Mouse (Mus musculus) embryonic facial prominence, embryonic 10.5 days (tissue): ENCODE measurements around the gene Hnf4a. TPM values are rescaled to one million over a fixed set of nuclear protein-coding genes. Genes with fewer than 3 reads are reported as not detected.

Experiments used
- DNase-seq: peaks from one replicate; pipeline ENCODE4 v3.0.0-alpha.2; 2017; ENCODE audit warnings: low spot score
- H3K27ac ChIP-seq: fragments of 300-500 bp; sonication (generic); replicated peaks from 2 replicates; pipeline ENCODE4 v1.5.1; 2016; ENCODE audit warnings: mild to moderate bottlenecking
- H3K27me3 ChIP-seq: fragments of 300-500 bp; sonication (generic); replicated peaks from 2 replicates; pipeline ENCODE4 v1.6.1; 2016; ENCODE audit warnings: low read depth, mild to moderate bottlenecking; ENCODE audit not compliant: poor library complexity, severe bottlenecking
- H3K36me3 ChIP-seq: fragments of 300-500 bp; sonication (generic); replicated peaks from 2 replicates; pipeline ENCODE4 v1.6.1; 2016; ENCODE audit warnings: mild to moderate bottlenecking, moderate library complexity
- H3K4me1 ChIP-seq: fragments of 300-500 bp; sonication (generic); 2 replicates; pipeline ENCODE4 v1.6.1; 2016
- H3K4me3 ChIP-seq: fragments of 300-500 bp; sonication (generic); 2 replicates; pipeline ENCODE4 v1.5.1; 2016; ENCODE audit warnings: mild to moderate bottlenecking, moderate library complexity
- H3K9me3 ChIP-seq: fragments of 300-500 bp; sonication (generic); 2 replicates; pipeline ENCODE4 v1.6.1; 2016; ENCODE audit warnings: mild to moderate bottlenecking
- WGBS: fragments of 180-500 bp; shearing (Covaris S2); methylation state at CpG from one replicate; pipeline ENCODE4 v1.1.7; 2016; 5-methylcytosine and 5-hydroxymethylcytosine counted together
- polyA plus RNA-seq: library from polyadenylated mRNA; unstranded; fragments of >200 nt; fragmentation: Nextera tagmentation; extraction: Ambion mirVana; gene quantifications from 2 replicates; pipeline ENCODE4 v1.2.1, GENCODE M21; 2016

The Hnf4a gene
- polyA plus RNA-seq, 1 experiment from 2014 or later = not detected

- no peak overlapping the region for H3K4me3 ChIP-seq
- no peaks in the 10 kb centered on the region for H3K9me3 ChIP-seq
- H3K27ac ChIP-seq = no peak overlapping the region
- DNase-seq = no peak
- no peaks in the 10 kb centered on the region for H3K27me3 ChIP-seq
- 94% methylated on average over 6 of the region's 6 CpGs for WGBS
- peaks cover 16% of the 10 kb centered on the region for H3K4me1 ChIP-seq
- H3K36me3 ChIP-seq = peaks cover 31% of the 10 kb centered on the region
Observed at GRCm38 (mm10) chr2:163468866-163469265, 37.7 kb upstream of the Hnf4a start.

DNA sequence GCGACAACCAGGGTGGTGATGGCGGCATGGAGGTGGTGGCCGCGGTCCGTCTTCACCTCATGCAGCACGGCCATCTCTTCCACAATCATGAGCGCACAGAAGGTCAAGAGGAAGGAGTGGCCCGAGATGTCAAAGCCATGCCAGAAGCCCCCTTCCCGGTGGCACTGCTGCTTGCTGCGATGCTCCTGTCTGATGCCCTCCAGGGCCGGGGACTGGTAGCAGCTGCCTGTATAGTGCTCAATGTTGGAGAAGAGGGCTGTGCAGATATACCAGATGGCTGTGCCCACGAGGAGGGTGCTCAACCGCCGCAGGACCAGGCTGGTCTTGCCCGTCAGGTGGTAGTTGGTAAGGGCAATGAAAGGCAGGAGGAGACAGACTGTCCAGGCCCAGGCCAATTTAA is 36.9 kb upstream of the Hnf4a start:
- Histone ChIP-seq H3K4me1 (peaks cover 12% of the 10 kb centered on the region), H3K4me3 (no peak overlapping the region), H3K27ac (no peak overlapping the region), H3K27me3 (no peaks in the 10 kb centered on the region), H3K36me3 (peaks cover 31% of the 10 kb centered on the region), H3K9me3 (no peaks in the 10 kb centered on the region)
- 95% methylated on average over 15 of the region's 15 CpGs for WGBS
- DNase-seq = no peak

DNA sequence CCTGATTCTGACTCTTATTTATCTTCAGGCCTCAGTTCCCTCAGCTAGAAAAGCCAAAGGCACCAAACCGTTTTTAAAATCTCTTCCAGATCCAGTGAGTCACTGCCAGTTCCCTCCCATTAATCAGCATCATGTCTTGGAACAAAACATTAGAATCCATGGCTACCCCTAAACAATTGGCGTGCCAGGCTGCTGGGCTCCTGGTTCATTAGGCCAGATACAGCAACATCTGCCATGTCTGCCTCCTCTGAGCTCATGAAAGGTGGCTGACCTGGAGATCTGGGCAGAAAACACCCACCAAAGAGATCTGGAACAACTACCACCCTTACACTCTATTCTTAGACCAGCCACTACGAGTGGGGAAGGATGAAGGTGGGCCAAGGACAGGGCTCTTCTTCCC is 35.5 kb upstream of the Hnf4a start:
- H3K4me1 ChIP-seq = peaks cover 11% of the 10 kb centered on the region
- H3K36me3 ChIP-seq = peaks cover 31% of the 10 kb centered on the region
- peak overlapping the region; percentile 84 for H3K4me3 ChIP-seq
- WGBS = 83% methylated on average over 3 of the region's 3 CpGs
- no peaks in the 10 kb centered on the region for H3K27me3 ChIP-seq
- H3K9me3 ChIP-seq = no peaks in the 10 kb centered on the region
- no peak overlapping the region for H3K27ac ChIP-seq
- no peak for DNase-seq

DNA sequence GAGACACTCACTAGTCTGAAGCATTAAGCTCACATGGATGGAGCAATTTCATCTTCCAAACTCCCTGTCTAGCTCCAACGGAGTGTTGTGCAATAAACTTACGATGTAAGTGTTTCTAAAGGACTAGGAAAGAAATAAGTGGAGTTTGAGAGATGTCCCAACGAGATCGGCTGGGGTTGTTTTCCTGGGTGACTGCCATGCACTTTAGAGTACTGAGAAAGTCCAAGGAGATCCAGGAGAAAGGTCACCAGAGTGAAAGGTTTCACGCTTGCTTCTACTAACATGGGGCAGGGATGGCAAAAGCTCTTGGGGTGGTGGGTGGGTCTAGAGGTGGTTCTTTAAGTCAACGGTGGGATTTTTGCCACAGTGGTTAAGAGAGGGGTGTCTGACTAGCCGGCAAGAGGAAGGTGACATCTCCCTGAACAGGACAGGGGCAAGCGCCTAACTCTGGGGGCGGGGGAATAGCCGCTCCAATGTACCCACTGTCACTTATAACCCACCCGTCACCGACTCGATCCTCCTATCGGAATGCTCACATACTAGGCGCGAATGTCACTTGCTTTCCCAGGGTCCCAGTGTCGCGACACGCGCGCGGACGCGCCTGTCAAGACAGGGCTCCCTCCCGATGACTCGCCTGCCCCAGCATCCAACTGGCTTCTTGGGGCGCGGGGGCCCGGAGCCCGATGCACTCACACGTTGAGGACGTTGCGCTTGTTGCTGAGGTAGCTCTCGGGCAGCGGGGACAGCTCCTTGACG is 34.7 kb upstream of the Hnf4a start:
- DNase-seq = no peak
- peak overlapping the region; percentile 84 for H3K4me3 ChIP-seq
- peaks cover 11% of the 10 kb centered on the region for H3K4me1 ChIP-seq
- H3K27me3 ChIP-seq = no peaks in the 10 kb centered on the region
- 6% methylated on average over 36 of the region's 36 CpGs for WGBS
- H3K27ac ChIP-seq = peak overlapping the region; percentile 87
- H3K9me3 ChIP-seq = no peaks in the 10 kb centered on the region
- H3K36me3 ChIP-seq = peaks cover 27% of the 10 kb centered on the region

GRCm38 (mm10) chr2:163472466-163472851 is 34.1 kb upstream of the Hnf4a start, which contains the start of gene Fitm2:
Gene Fitm2 (minus strand): TSS chr2:163472629.
- under 1% methylated on average over 30 of the region's 30 CpGs for WGBS
- Histone ChIP-seq H3K9me3 (no peaks in the 10 kb centered on the region), H3K4me3 (peak within 1 kb of the TSS; percentile 84), H3K36me3 (peaks cover 25% of the 10 kb centered on the region), H3K27me3 (no peaks in the 10 kb centered on the region), H3K27ac (peak within 1 kb of the TSS; percentile 87), H3K4me1 (peaks cover 11% of the 10 kb centered on the region)
- peak; percentile 98 for DNase-seq

DNA sequence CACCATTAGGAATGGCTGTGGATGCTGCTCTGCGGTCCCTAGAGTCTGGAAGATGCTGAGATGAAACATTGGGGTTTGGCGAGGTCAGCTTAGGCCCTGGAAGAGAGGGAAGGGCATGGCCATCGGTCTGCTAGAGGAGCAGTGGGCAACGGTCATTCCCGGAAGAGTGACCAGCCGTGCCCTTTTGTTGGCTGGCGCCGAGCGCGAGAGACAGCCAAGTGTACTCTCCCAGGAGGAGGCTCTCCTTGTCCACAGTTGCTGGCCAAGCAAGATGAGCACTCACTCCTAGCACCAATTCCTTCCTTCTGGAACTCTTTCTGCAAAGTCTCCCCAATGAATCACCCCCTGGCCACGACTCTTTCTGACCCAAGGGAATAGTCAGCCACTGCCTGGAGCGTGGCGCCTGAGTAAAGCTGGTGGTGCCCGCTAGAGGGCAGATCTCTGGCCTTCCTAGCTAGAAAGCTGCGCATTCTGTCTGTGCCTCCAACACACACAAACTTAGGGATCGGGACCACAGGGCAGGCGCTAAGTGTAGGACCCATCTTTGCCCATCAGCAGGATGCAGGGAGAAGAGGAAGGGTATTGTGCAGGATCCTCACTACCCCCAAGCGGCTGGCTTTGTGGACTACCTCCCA is 26.3 kb upstream of the Hnf4a start:
- Histone ChIP-seq H3K27ac (no peak overlapping the region), H3K9me3 (no peaks in the 10 kb centered on the region), H3K36me3 (no peaks in the 10 kb centered on the region), H3K27me3 (peaks cover 39% of the 10 kb centered on the region), H3K4me3 (no peak overlapping the region), H3K4me1 (peaks cover 13% of the 10 kb centered on the region)
- 48% methylated on average over 18 of the region's 18 CpGs for WGBS
- DNase-seq = peak; percentile 24

DNA sequence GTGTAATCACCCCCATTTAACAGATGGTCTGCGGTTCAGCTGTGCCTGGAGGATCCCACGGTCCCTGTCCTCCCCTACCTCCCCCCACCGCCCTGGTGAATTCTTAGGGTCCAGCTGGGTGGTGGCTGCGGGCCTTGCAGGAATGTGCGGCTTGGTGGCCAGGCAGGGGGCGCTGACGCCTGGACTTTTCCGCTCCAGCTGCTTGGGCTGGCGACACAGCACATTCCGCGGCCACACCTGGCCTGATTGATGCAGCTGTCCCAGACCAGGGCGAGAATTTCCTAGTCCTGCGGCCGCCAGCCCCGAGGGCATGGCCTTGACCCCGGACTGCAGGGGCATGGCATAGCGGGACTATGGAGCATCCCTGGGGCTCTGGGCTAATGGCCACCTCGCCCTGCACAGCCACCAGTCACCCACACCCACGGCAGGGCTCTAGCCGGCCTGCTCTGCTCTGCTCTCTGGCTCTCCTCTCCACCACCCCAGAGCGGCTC is 25.0 kb upstream of the Hnf4a start:
- Histone ChIP-seq H3K9me3 (no peaks in the 10 kb centered on the region), H3K27ac (peak overlapping the region; percentile 16; the same call in 1 of the 2 replicates), H3K4me1 (peaks cover 13% of the 10 kb centered on the region), H3K36me3 (no peaks in the 10 kb centered on the region), H3K27me3 (peaks cover 39% of the 10 kb centered on the region), H3K4me3 (peak overlapping the region; percentile 51)
- peak; percentile 66 for DNase-seq
- WGBS = 1% methylated on average over 21 of the region's 21 CpGs

DNA sequence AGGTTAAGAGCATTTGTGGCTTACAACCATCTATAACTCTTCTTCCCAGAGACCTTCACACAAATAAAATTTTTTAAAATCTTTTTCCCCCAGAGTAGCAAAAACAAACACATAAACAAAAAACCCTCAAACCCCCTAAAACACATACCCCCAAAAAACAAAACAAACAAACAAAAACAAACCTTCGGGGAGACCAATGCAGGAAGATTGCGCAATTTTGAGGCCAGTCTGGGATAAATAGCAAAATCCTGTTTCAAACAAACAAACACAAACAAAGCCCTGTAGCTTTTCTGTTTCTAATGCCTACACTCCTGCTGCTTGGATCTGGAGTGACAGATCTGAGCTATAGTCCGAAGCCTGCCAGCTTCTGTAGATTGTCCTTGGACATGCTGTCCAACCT is 19.2 kb upstream of the Hnf4a start:
- Histone ChIP-seq H3K9me3 (no peaks in the 10 kb centered on the region), H3K4me1 (peaks cover 13% of the 10 kb centered on the region), H3K36me3 (no peaks in the 10 kb centered on the region), H3K27me3 (peaks cover 21% of the 10 kb centered on the region), H3K4me3 (no peak overlapping the region), H3K27ac (no peak overlapping the region)
- 89% methylated on average over 3 of the region's 3 CpGs for WGBS
- DNase-seq = no peak

GRCm38 (mm10) chr2:163489725-163490291 is 16.8 kb upstream of the Hnf4a start:
- 64% methylated on average over 5 of the region's 5 CpGs for WGBS
- no peaks in the 10 kb centered on the region for H3K9me3 ChIP-seq
- H3K4me3 ChIP-seq = no peak overlapping the region
- H3K36me3 ChIP-seq = no peaks in the 10 kb centered on the region
- DNase-seq = no peak
- peaks cover 10% of the 10 kb centered on the region for H3K27me3 ChIP-seq
- peaks cover 27% of the 10 kb centered on the region for H3K4me1 ChIP-seq
- H3K27ac ChIP-seq = no peak overlapping the region

- H3K27me3 ChIP-seq = peaks cover 10% of the 10 kb centered on the region
- no peaks in the 10 kb centered on the region for H3K36me3 ChIP-seq
- WGBS = 92% methylated on average over 17 of the region's 17 CpGs
- H3K9me3 ChIP-seq = no peaks in the 10 kb centered on the region
- peaks cover 27% of the 10 kb centered on the region for H3K4me1 ChIP-seq
- no peak overlapping the region for H3K4me3 ChIP-seq
- H3K27ac ChIP-seq = no peak overlapping the region
- no peak for DNase-seq
Observed at GRCm38 (mm10) chr2:163490656-163491055, 16.0 kb upstream of the Hnf4a start.

DNA sequence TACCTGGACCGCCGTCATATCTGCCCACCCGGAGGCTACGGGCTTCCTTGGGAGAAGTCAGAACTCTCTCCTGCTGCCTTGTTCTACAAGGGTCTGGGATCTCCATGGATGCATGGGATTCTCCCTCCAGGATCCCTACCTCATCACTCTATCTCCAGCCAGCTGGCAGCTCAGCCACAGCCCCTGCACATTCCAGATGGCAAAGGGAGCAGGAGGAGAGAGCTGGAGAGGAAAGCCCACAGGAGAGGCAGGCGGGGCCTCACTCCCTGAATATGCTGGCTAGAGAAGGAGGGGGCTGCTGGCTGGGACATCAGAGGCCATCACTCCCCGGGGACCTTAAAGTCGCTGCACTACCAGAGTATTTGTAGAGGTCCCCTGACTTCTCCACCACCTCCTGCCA is 15.3 kb upstream of the Hnf4a start:
- Histone ChIP-seq H3K27me3 (peaks cover 10% of the 10 kb centered on the region), H3K36me3 (no peaks in the 10 kb centered on the region), H3K9me3 (no peaks in the 10 kb centered on the region), H3K27ac (no peak overlapping the region), H3K4me1 (peaks cover 27% of the 10 kb centered on the region), H3K4me3 (no peak overlapping the region)
- no peak for DNase-seq
- WGBS = 66% methylated on average over 7 of the region's 7 CpGs

DNA sequence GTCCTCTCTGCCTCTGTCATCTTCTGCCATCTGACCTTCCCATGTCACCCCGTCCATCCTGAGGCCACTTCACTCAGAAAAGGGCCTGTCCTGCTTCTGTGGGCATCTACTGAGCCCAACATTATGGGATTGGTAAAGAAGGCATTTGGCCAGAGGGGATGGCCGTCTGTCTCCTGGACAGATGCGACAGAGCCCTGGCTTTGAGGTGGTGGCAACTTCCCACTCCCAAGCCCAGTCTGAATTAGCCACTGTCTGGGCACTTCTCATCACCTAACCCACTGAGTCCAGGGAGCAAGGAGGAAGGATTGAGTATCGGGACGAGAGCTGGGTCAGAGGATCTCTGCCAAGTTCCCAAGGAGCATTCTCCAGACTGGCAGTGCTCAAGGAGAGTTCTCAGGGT is 14.6 kb upstream of the Hnf4a start, which contains the start of gene R3hdml:
Gene R3hdml, plus strand, starts transcription at position 301 of the 400 bp plus-strand sequence.
- WGBS = 70% methylated on average over 5 of the region's 5 CpGs
- H3K4me3 ChIP-seq = no peak within 1 kb of the TSS
- H3K36me3 ChIP-seq = no peaks in the 10 kb centered on the region
- DNase-seq = no peak
- no peak within 1 kb of the TSS; the same call in 1 of the 2 replicates for H3K27ac ChIP-seq
- H3K9me3 ChIP-seq = no peaks in the 10 kb centered on the region
- peaks cover 27% of the 10 kb centered on the region for H3K4me1 ChIP-seq
- peaks cover 10% of the 10 kb centered on the region for H3K27me3 ChIP-seq
